Mouse (Mus musculus) ES-E14 (cell line): ENCODE results near the gene Zfp335. TPM values are rescaled to one million over a fixed set of nuclear protein-coding genes. Genes with fewer than 3 reads are reported as not detected.

Source experiments
- DNase-seq: peaks from one replicate; pipeline ENCODE4 v3.0.0-alpha.2; 2013; ENCODE audit warnings: low read depth, low spot score
- H3K27ac ChIP-seq: 2 replicates; pipeline ENCODE4 v1.5.1; 2012; ENCODE audit warnings: low read depth, mild to moderate bottlenecking, low read length, moderate library complexity, mixed read lengths; ENCODE audit not compliant: poor library complexity, insufficient read depth, severe bottlenecking
- H3K36me3 ChIP-seq: 2 replicates; pipeline ENCODE4 v1.6.1; 2012; ENCODE audit warnings: mild to moderate bottlenecking, low read length, moderate library complexity, mixed read lengths; ENCODE audit not compliant: control insufficient read depth, poor library complexity, insufficient read depth, severe bottlenecking
- H3K4me1 ChIP-seq, 2 experiments: fragments of 150-350 bp in 1 of 2; sonication (generic) in 1 of 2; 2 replicates each; pipeline ENCODE4 v1.6.1; 2012; ENCODE audit warnings: low read length in 2 of 2, mild to moderate bottlenecking in 1 of 2, mixed read lengths in 1 of 2; ENCODE audit not compliant: control insufficient read depth in 2 of 2, insufficient read depth in 2 of 2, poor library complexity in 1 of 2
- H3K4me3 ChIP-seq, 2 experiments: fragments of 150-350 bp in 1 of 2; sonication (generic) in 1 of 2; 2 replicates each; pipeline ENCODE4 v1.5.1; 2012; ENCODE audit warnings: low read length in 2 of 2, low read depth in 1 of 2, mild to moderate bottlenecking in 1 of 2, mixed read lengths in 1 of 2; ENCODE audit not compliant: insufficient read depth in 1 of 2, poor library complexity in 1 of 2, severe bottlenecking in 1 of 2
- H3K9ac ChIP-seq: 2 replicates; pipeline ENCODE4 v1.6.1; 2012; ENCODE audit warnings: low read depth, mild to moderate bottlenecking, low read length, mixed read lengths; ENCODE audit not compliant: poor library complexity, insufficient read depth, severe bottlenecking
- H3K9me3 ChIP-seq: fragments of 150-350 bp; sonication (generic); 2 replicates; pipeline ENCODE4 v1.6.1; 2012; ENCODE audit warnings: low read depth, mild to moderate bottlenecking, low read length; ENCODE audit not compliant: control insufficient read depth, insufficient read depth
- CHD2 ChIP-seq: IDR thresholded peaks from 2 replicates; pipeline ENCODE4 v1.6.1; 2014; ENCODE audit warnings: mild to moderate bottlenecking, low read depth, low read length, inconsistent platforms
- HCFC1 ChIP-seq: IDR thresholded peaks from 2 replicates; pipeline ENCODE4 v1.6.1; 2012; ENCODE audit warnings: low read length, inconsistent platforms, borderline replicate concordance; ENCODE audit not compliant: insufficient read depth
- MAFK ChIP-seq: IDR thresholded peaks from 2 replicates; pipeline ENCODE4 v1.6.1; 2014; ENCODE audit warnings: mild to moderate bottlenecking, low read depth, low read length, inconsistent platforms; ENCODE audit not compliant: insufficient read depth
- ZC3H11A ChIP-seq: IDR thresholded peaks from 2 replicates; pipeline ENCODE4 v1.6.1; 2012; ENCODE audit warnings: low read depth, mild to moderate bottlenecking, inconsistent platforms, low read length, borderline replicate concordance
- ZNF384 ChIP-seq: IDR thresholded peaks from 2 replicates; pipeline ENCODE4 v1.6.1; 2012; ENCODE audit warnings: low read depth, low read length, inconsistent platforms
- in situ Hi-C, 2 experiments: fragments of 600-800 bp; cut with MboI; formaldehyde crosslinking; loops; one replicate each; pipeline ENCODE4 v1.15.1; 2025; ENCODE audit warnings: low sequenced_read_pairs in 2 of 2, inconsistent platforms in 1 of 2; ENCODE audit not compliant: unreplicated experiment in 2 of 2
- total RNA-seq: library from RNA; depleted of rRNA; stranded (reverse); fragments of 300-350 nt; gene quantifications from 2 replicates; pipeline ENCODE4 v1.2.3, GENCODE M21; 2012

Zfp335 gene
- total RNA-seq, 1 experiment, result 18.5 TPM

- Histone ChIP-seq H3K4me1 (peaks cover 0 to 16% of the 10 kb centered on the region in 2 experiments; a peak in 1 of 4 replicates), H3K9me3 (no peaks in the 10 kb centered on the region), H3K4me3 (peak overlapping the region in 1 of 2 experiments; percentile 10; a peak in 1 of 4 replicates), H3K27ac (no peak overlapping the region), H3K36me3 (no peaks in the 10 kb centered on the region), H3K9ac (no peak overlapping the region)
- DNase-seq, result no peak
- TF ChIP-seq HCFC1, result no peak
- no peak for TF ChIP-seq ZC3H11A
- no peak for TF ChIP-seq MAFK
- TF ChIP-seq CHD2, result no peak
- no peak for TF ChIP-seq ZNF384
- in situ Hi-C loops, result no loop called here
These were observed 44.2 kb upstream of the Zfp335 start for GRCm38 (mm10) chr2:164955725-164956124.

GRCm38 (mm10) chr2:164953224-164953623, 41.7 kb upstream of the Zfp335 start:
- H3K9ac ChIP-seq, result no peak overlapping the region
- no peak overlapping the region for H3K4me3 ChIP-seq
- TF ChIP-seq ZC3H11A (peak; percentile 55; the same call in 1 of the 2 replicates), MAFK (no peak)
- H3K9me3 ChIP-seq, result no peaks in the 10 kb centered on the region
- DNase-seq, result peak; percentile 72
- H3K4me1 ChIP-seq, result peaks cover 2 to 35% of the 10 kb centered on the region in 2 experiments; a peak in 2 of 4 replicates
- in situ Hi-C loops, result no loop called here
- no peak overlapping the region for H3K27ac ChIP-seq
- H3K36me3 ChIP-seq, result no peaks in the 10 kb centered on the region

GRCm38 (mm10) chr2:164952448-164952847, 40.9 kb upstream of the Zfp335 start:
- no peak for DNase-seq
- no peak overlapping the region for H3K27ac ChIP-seq
- H3K9me3 ChIP-seq, result no peaks in the 10 kb centered on the region
- H3K4me1 ChIP-seq, result peaks cover 2 to 39% of the 10 kb centered on the region in 2 experiments; a peak in 2 of 4 replicates
- no peak overlapping the region for H3K9ac ChIP-seq
- TF ChIP-seq HCFC1 (no peak), CHD2 (no peak), ZNF384 (no peak), ZC3H11A (no peak), MAFK (no peak)
- H3K36me3 ChIP-seq, result no peaks in the 10 kb centered on the region
- no peak overlapping the region for H3K4me3 ChIP-seq
- in situ Hi-C loops, result no loop called here

GRCm38 (mm10) chr2:164951745-164952144, 40.2 kb upstream of the Zfp335 start:
- Histone ChIP-seq H3K36me3 (no peaks in the 10 kb centered on the region), H3K4me1 (peaks cover 2 to 36% of the 10 kb centered on the region in 2 experiments; a peak in 2 of 4 replicates), H3K9me3 (no peaks in the 10 kb centered on the region), H3K9ac (no peak overlapping the region), H3K27ac (no peak overlapping the region), H3K4me3 (no peak overlapping the region)
- in situ Hi-C loops, result no loop called here
- no peak for TF ChIP-seq ZC3H11A
- DNase-seq, result no peak

- no peak for DNase-seq
- in situ Hi-C loops, result no loop called here
- TF ChIP-seq ZNF384 (no peak), ZC3H11A (no peak), HCFC1 (no peak), MAFK (no peak), CHD2 (no peak)
- no peak overlapping the region for H3K27ac ChIP-seq
- H3K4me3 ChIP-seq, result peak overlapping the region; percentile 59 to 64
- no peaks in the 10 kb centered on the region for H3K36me3 ChIP-seq
- peaks cover 2 to 30% of the 10 kb centered on the region in 2 experiments; a peak in 2 of 4 replicates for H3K4me1 ChIP-seq
- no peaks in the 10 kb centered on the region for H3K9me3 ChIP-seq
- peak overlapping the region; percentile 50; the same call in 1 of the 2 replicates for H3K9ac ChIP-seq
These were observed 38.9 kb upstream of the Zfp335 start for GRCm38 (mm10) chr2:164950501-164950900.
